Mouse (Mus musculus): ENCODE results near the gene Stx12.
"Not testable (repeated sequence)": the region's sequence is repeated elsewhere in the genome, so short reads cannot be mapped to it uniquely, and the experiment has no call there.

The Stx12 gene

GRCm38 (mm10) chr4:132884064-132884843 lies at the start of gene Stx12:
Gene Stx12, minus strand, starts transcription at chr4:132884509.
- peak; percentile 88; the same call in 1 of the 2 replicates for ATAC-seq (ENCODE audit: insufficient number of reproducible peaks, low FRiP score, low TSS enrichment)

- ATAC-seq (ENCODE audit: insufficient number of reproducible peaks, low FRiP score, low TSS enrichment): no peak
Measured at GRCm38 (mm10) chr4:132932752-132933404, 48.6 kb upstream of the Stx12 start.

DNA sequence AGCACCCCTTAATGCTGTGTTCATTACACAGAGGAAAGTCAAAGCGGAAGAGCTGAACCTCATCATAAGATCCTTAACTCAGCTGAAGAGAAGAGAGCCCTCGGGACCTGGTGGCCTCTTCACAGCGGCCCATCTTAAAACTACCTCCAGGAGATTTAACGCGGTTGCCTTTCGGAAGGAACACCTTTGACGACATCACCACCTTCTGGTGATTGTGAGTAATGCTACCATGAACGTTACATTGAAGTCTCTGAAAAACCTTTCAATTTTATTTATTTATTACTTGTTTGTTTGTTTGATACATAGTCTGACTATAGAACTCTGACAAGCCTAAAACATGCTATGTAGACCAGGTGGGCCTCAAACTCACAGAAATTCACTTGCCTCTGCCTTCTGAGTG lies 46.5 kb upstream of the Stx12 start:
- no peak for ATAC-seq (ENCODE audit: insufficient number of reproducible peaks, low FRiP score, low TSS enrichment)

- not testable (repeated sequence) for ATAC-seq (ENCODE audit: insufficient number of reproducible peaks, low FRiP score, low TSS enrichment)
Measured at GRCm38 (mm10) chr4:132926520-132926919, 42.2 kb upstream of the Stx12 start.

GRCm38 (mm10) chr4:132922558-132923008 lies 38.3 kb upstream of the Stx12 start, which contains the start of gene Fam76a:
Gene Fam76a, minus strand, starts transcription at chr4:132922558.
- peak; percentile 97 for ATAC-seq (ENCODE audit: insufficient number of reproducible peaks, low FRiP score, low TSS enrichment)

GRCm38 (mm10) chr4:132922061-132922530 lies 37.8 kb upstream of the Stx12 start:
- peak; percentile 23; the same call in 1 of the 2 replicates for ATAC-seq (ENCODE audit: insufficient number of reproducible peaks, low FRiP score, low TSS enrichment)

DNA sequence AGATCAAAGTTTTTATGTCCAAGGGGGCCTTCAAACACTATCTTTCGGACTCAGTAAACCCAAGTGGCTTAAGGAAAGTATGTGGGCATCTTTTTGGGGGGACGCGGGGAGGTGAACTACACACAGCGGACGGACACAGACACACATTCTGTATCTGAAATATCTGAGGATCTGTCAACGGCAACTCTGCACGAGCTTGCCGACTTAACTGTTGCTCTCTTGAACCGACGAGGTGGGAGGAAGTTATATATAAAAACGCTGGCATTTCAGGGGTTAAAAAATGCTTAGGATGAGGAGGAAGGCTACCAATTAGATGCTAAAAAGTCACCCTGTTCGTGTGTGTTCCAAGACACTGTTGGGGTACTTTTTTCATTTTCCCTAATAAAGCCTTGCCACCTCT lies 37.2 kb upstream of the Stx12 start:
- ATAC-seq (ENCODE audit: insufficient number of reproducible peaks, low FRiP score, low TSS enrichment): no peak

GRCm38 (mm10) chr4:132920171-132920570 lies 35.9 kb upstream of the Stx12 start:
- ATAC-seq (ENCODE audit: insufficient number of reproducible peaks, low FRiP score, low TSS enrichment): no peak

DNA sequence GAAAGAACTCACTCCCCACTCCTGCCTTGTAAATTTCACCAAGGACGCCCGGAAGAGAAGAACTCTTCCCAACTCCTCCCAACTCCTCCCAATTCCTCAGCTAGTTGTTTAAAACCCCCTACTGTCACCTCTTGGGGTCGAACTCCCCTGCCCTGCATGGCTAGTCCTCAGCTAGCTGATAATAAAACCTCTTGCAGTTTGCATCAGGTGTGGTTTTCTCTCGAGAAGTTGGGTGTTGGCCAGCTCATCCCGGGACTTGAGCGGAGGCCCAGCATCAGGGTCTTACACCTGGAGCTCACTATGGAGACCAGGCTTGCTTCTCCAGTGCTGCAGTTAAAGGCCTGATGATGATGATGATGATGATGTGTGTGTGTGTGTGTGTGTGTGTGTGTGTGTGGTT lies 34.2 kb upstream of the Stx12 start:
- not testable (repeated sequence) for ATAC-seq (ENCODE audit: insufficient number of reproducible peaks, low FRiP score, low TSS enrichment)

DNA sequence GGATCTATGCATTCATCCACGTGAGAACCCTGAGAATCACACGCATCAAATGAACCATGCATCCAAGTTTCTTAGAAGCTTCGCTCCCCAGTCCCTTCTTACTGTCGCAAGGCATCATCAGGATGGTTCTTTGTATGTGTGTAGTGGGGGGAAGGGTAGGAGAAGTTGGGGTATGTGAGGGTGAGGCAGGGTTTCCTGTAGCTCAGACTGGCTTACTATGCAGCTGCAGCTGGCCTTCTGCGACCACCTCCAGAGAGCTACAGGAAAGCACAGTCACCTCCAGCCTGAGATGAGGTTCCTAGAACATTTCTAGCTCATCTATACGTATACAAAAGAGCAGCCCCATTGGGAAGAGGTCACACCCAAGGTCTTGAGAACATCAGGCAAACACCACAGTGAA lies 27.8 kb upstream of the Stx12 start:
- ATAC-seq (ENCODE audit: insufficient number of reproducible peaks, low FRiP score, low TSS enrichment): no peak

DNA sequence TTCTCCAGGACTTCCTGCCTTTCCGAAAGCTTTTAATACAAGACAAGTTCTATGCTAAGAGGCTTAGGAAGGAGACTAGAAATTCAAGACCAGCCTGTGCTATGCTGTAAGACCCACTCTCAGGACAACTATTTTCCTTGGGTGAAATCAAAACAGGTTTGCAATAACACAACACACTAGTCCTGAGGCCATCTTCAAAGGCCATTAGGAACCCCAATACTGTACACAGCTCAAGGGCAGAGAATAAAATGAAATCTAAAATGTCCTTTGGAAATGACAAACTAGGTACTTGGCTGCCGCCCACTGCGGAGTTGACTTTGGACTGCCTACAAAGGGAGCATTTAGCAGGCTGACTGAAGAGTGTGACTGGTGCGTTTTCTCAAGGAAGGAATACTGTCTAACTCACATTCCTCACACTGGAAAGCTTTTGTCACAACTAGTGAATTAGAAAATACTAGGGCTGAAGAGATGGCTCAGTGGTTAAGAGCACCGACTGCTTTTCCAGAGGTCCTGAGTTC lies 21.6 kb upstream of the Stx12 start:
- no peak for ATAC-seq (ENCODE audit: insufficient number of reproducible peaks, low FRiP score, low TSS enrichment)

GRCm38 (mm10) chr4:132904765-132905309 lies 20.5 kb upstream of the Stx12 start:
- ATAC-seq (ENCODE audit: insufficient number of reproducible peaks, low FRiP score, low TSS enrichment): no peak

DNA sequence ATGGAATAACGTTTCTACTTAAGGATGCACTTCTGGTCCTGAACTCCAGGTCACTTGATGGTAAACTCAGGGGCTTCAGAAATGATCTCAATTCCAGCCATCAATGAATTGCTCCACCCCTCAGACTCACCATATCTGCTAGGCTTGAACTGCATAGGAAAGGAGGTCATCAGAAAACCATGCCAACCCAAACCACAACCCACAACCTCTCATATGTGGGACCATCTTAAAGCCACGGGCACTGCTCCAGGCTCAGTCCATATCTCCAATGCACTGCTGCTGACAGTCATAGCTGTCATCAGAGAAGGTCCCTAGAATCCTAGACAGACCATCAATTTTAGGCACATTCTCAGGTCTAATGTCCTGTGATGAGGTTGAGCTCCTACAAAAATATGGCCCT lies 19.8 kb upstream of the Stx12 start:
- no peak for ATAC-seq (ENCODE audit: insufficient number of reproducible peaks, low FRiP score, low TSS enrichment)

DNA sequence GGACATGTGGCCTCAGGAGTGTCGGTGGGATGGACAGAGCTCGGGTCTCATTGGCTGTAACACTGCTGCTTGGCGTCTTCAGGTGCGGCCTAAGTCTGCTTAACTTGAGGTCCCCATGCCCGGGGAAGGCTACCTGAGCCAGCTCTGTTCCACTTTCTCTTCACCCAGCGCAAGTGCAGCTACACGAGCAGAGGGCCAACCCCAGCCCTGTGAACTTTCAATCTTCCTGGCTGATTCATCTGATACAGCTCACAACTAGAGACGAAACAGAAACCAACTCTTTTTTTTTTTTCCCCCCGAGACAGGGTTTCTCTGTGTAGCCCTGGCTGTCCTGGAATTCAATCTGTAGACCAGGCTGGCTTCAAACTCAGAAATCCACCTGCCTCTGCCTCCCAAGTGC lies 13.9 kb upstream of the Stx12 start:
- ATAC-seq (ENCODE audit: insufficient number of reproducible peaks, low FRiP score, low TSS enrichment): no peak

DNA sequence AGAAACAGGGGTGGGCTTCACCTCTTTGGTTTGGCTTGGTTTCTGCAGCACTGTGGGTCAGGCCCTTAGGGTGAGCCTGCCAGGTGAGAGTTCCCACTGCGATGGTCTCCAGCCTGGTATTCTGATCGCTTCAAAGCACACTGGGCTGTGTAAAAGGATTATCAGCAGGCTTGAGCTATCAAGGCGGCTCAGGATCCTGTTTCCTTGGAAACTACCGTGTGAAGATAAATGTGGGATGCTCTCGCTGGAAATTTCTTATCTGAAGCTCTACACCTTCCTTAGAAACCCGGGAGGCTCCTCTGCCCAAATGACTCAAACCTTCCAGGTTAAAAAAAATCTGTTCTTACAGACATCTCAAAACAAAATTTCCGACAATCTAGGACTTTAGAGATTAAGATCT lies 10.1 kb upstream of the Stx12 start:
- no peak for ATAC-seq (ENCODE audit: insufficient number of reproducible peaks, low FRiP score, low TSS enrichment)

GRCm38 (mm10) chr4:132884844-132885374 lies 600 bp upstream of the Stx12 start:
- no peak for ATAC-seq (ENCODE audit: insufficient number of reproducible peaks, low FRiP score, low TSS enrichment)

- no peak for ATAC-seq (ENCODE audit: insufficient number of reproducible peaks, low FRiP score, low TSS enrichment)
Measured at GRCm38 (mm10) chr4:132883561-132884063, 697 bp downstream of the Stx12 start.

DNA sequence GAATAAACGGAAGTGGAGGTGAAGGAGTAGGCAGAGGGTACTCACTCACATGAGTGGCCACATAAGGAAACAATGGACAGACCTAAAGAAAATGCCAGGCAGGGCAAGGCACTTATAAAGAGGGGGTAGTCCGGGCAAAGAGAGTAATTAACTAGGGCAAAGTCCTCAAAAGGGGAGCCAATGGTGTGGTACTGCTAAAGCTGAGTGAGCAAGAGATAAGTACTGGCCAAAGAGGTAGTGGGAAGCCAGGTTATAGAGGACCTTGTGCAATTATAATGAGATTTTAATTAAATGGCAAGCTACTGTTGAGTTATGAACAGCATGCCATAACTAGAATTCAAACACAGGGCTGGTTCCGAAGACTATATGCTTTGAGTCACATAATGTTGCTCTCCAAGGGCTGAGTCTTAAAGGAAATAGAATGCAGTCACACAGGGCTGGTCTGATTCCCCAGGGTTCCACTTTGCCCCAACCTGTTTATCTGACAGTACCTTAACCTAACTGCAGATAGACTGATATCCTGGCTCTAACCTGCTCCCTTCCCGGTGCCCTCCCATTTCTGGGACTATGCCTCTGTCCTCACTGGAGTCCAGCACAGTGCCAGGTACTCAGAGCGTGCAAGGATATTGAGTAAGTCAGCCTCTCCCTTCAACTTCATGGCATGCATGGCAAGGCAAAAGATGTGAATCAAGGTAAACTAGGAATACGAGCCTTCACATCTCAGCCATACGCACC lies 9.8 kb downstream of the Stx12 start:
- no peak for ATAC-seq (ENCODE audit: insufficient number of reproducible peaks, low FRiP score, low TSS enrichment)

GRCm38 (mm10) chr4:132873481-132874362 lies 10.6 kb downstream of the Stx12 start:
- ATAC-seq (ENCODE audit: insufficient number of reproducible peaks, low FRiP score, low TSS enrichment): no peak

All from cerebellum, adult (tissue).